Mouse (Mus musculus) intestine, embryonic 16.5 days (tissue): ENCODE results near the gene Armh3. TPM values are rescaled to one million over a fixed set of nuclear protein-coding genes. Genes with fewer than 3 reads are reported as not detected.

Experiments
- ATAC-seq: fragments of 200-750 bp; cut with Nextera tagmentation; 2 replicates; pipeline ENCODE4 v1.8.0; 2017; ENCODE audit warnings: moderate TSS enrichment, moderate library complexity
- H3K27ac ChIP-seq: fragments of 300-500 bp; sonication (generic); 2 replicates; pipeline ENCODE4 v1.5.1; 2014; ENCODE audit warnings: mild to moderate bottlenecking, low read length
- H3K27me3 ChIP-seq: fragments of 300-500 bp; sonication (generic); replicated peaks from 2 replicates; pipeline ENCODE4 v1.6.1; 2014; ENCODE audit warnings: low read length, control low read depth, mixed read lengths; ENCODE audit not compliant: control insufficient read depth, insufficient read depth
- H3K36me3 ChIP-seq: fragments of 300-500 bp; sonication (generic); 2 replicates; pipeline ENCODE4 v1.6.1; 2014; ENCODE audit warnings: low read length, control low read depth; ENCODE audit not compliant: control insufficient read depth, insufficient read depth
- H3K4me1 ChIP-seq: fragments of 300-500 bp; sonication (generic); 2 replicates; pipeline ENCODE4 v1.6.1; 2014; ENCODE audit warnings: low read length, control low read depth, mixed read lengths; ENCODE audit not compliant: control insufficient read depth, insufficient read depth
- H3K4me2 ChIP-seq: fragments of 300-500 bp; sonication (generic); 2 replicates; pipeline ENCODE4 v1.6.1; 2014; ENCODE audit warnings: low read depth, low read length, control low read depth
- H3K4me3 ChIP-seq: fragments of 300-500 bp; sonication (generic); 2 replicates; pipeline ENCODE4 v1.5.1; 2014; ENCODE audit warnings: mild to moderate bottlenecking, low read length
- H3K9ac ChIP-seq: fragments of 300-500 bp; sonication (generic); 2 replicates; pipeline ENCODE4 v1.6.1; 2014; ENCODE audit warnings: low read depth, low read length
- H3K9me3 ChIP-seq: fragments of 300-500 bp; sonication (generic); 2 replicates; pipeline ENCODE4 v1.6.1; 2016; ENCODE audit warnings: low read length, control low read depth; ENCODE audit not compliant: control insufficient read depth
- WGBS: fragments of 180-500 bp; shearing (Covaris S2); extraction: QIAGEN DNeasy Blood & Tissue Kit; methylation state at CpG from one replicate; pipeline ENCODE4 v1.1.7; 2014; 5-methylcytosine and 5-hydroxymethylcytosine counted together
- polyA plus RNA-seq: library from polyadenylated mRNA; unstranded; fragments of >200 nt; fragmentation: Nextera tagmentation; extraction: Ambion mirVana; gene quantifications from 2 replicates; pipeline ENCODE4 v1.2.1, GENCODE M21; 2015

Armh3 gene
- polyA plus RNA-seq, 1 experiment from 2014 or later, result 17.2 TPM

GRCm38 (mm10) chr19:46041933-46042475, 43.7 kb upstream of the Armh3 start:
- H3K4me3 ChIP-seq, result peak overlapping the region; percentile 97
- 1% methylated on average over 11 of the region's 14 CpGs for WGBS
- ATAC-seq, result peak; percentile 7; the same call in 1 of the 2 replicates
- H3K9me3 ChIP-seq, result no peaks in the 10 kb centered on the region
- H3K36me3 ChIP-seq, result no peaks in the 10 kb centered on the region
- peak overlapping the region; percentile 98 for H3K9ac ChIP-seq
- H3K27me3 ChIP-seq, result no peaks in the 10 kb centered on the region
- peak overlapping the region; percentile 87 for H3K4me2 ChIP-seq
- H3K4me1 ChIP-seq, result peaks cover 63% of the 10 kb centered on the region
- peak overlapping the region; percentile 98 for H3K27ac ChIP-seq

- H3K4me1 ChIP-seq, result peaks cover 64% of the 10 kb centered on the region
- H3K27ac ChIP-seq, result peak overlapping the region; percentile 98
- 27% methylated on average over 7 of the region's 7 CpGs for whole genome bisulfite sequencing
- no peak for ATAC-seq
- peak overlapping the region; percentile 97 for H3K4me3 ChIP-seq
- H3K27me3 ChIP-seq, result no peaks in the 10 kb centered on the region
- H3K4me2 ChIP-seq, result peak overlapping the region; percentile 87
- no peaks in the 10 kb centered on the region for H3K36me3 ChIP-seq
- peak overlapping the region; percentile 98 for H3K9ac ChIP-seq
- no peaks in the 10 kb centered on the region for H3K9me3 ChIP-seq
Observed at GRCm38 (mm10) chr19:46041299-46041932, 43.1 kb upstream of the Armh3 start.

GRCm38 (mm10) chr19:46040149-46040902, 42.0 kb upstream of the Armh3 start:
- H3K27me3 ChIP-seq, result no peaks in the 10 kb centered on the region
- H3K4me1 ChIP-seq, result peaks cover 64% of the 10 kb centered on the region
- H3K9ac ChIP-seq, result peak overlapping the region; percentile 91
- peak overlapping the region; percentile 83 for H3K4me3 ChIP-seq
- WGBS, result 40% methylated on average over 14 of the region's 14 CpGs
- no peaks in the 10 kb centered on the region for H3K9me3 ChIP-seq
- peaks cover 7% of the 10 kb centered on the region for H3K36me3 ChIP-seq
- peak overlapping the region; percentile 92 for H3K4me2 ChIP-seq
- no peak for ATAC-seq
- H3K27ac ChIP-seq, result peak overlapping the region; percentile 95

GRCm38 (mm10) chr19:46039478-46039877, 41.2 kb upstream of the Armh3 start:
- H3K9me3 ChIP-seq, result no peaks in the 10 kb centered on the region
- no peaks in the 10 kb centered on the region for H3K27me3 ChIP-seq
- under 1% methylated on average over 16 of the region's 30 CpGs for WGBS
- peak overlapping the region; percentile 91 for H3K9ac ChIP-seq
- peaks cover 15% of the 10 kb centered on the region for H3K36me3 ChIP-seq
- H3K27ac ChIP-seq, result peak overlapping the region; percentile 95
- H3K4me3 ChIP-seq, result peak overlapping the region; percentile 83
- H3K4me2 ChIP-seq, result peak overlapping the region; percentile 92
- ATAC-seq, result peak; percentile 88
- H3K4me1 ChIP-seq, result peaks cover 64% of the 10 kb centered on the region

- Histone ChIP-seq H3K27ac (peak overlapping the region; percentile 95), H3K9me3 (no peaks in the 10 kb centered on the region), H3K4me2 (peak overlapping the region; percentile 92), H3K4me1 (peaks cover 61% of the 10 kb centered on the region), H3K36me3 (peaks cover 15% of the 10 kb centered on the region), H3K27me3 (no peaks in the 10 kb centered on the region), H3K4me3 (peak overlapping the region; percentile 83), H3K9ac (peak overlapping the region; percentile 91)
- 0% methylated on average over 16 of the region's 17 CpGs for WGBS
- peak; percentile 32 for ATAC-seq
Observed at GRCm38 (mm10) chr19:46038851-46039260, 40.6 kb upstream of the Armh3 start.

GRCm38 (mm10) chr19:46037925-46038850, 39.9 kb upstream of the Armh3 start:
- 3% methylated on average over 13 of the region's 13 CpGs for WGBS
- Histone ChIP-seq H3K4me2 (peak overlapping the region; percentile 92), H3K4me1 (peaks cover 54% of the 10 kb centered on the region), H3K9ac (peak overlapping the region; percentile 91), H3K4me3 (peak overlapping the region; percentile 83), H3K9me3 (no peaks in the 10 kb centered on the region), H3K27ac (peak overlapping the region; percentile 95), H3K36me3 (peaks cover 19% of the 10 kb centered on the region), H3K27me3 (no peaks in the 10 kb centered on the region)
- no peak for ATAC-seq

- no peak for ATAC-seq
- no peaks in the 10 kb centered on the region for H3K27me3 ChIP-seq
- peaks cover 23% of the 10 kb centered on the region for H3K36me3 ChIP-seq
- peak overlapping the region; percentile 58 for H3K27ac ChIP-seq
- peak overlapping the region; percentile 91 for H3K9ac ChIP-seq
- H3K4me1 ChIP-seq, result peaks cover 46% of the 10 kb centered on the region
- peak overlapping the region; percentile 83 for H3K4me3 ChIP-seq
- H3K4me2 ChIP-seq, result peak overlapping the region; percentile 92
- no peaks in the 10 kb centered on the region for H3K9me3 ChIP-seq
- 21% methylated on average over 6 of the region's 6 CpGs for WGBS
Observed at GRCm38 (mm10) chr19:46037243-46037924, 39.1 kb upstream of the Armh3 start.

GRCm38 (mm10) chr19:46036477-46037242, 38.4 kb upstream of the Armh3 start:
- 73% methylated on average over 13 of the region's 13 CpGs for WGBS
- Histone ChIP-seq H3K9ac (peak overlapping the region; percentile 91), H3K36me3 (peaks cover 23% of the 10 kb centered on the region), H3K27me3 (no peaks in the 10 kb centered on the region), H3K27ac (no peak overlapping the region), H3K9me3 (no peaks in the 10 kb centered on the region), H3K4me1 (peaks cover 39% of the 10 kb centered on the region), H3K4me3 (peak overlapping the region; percentile 83), H3K4me2 (peak overlapping the region; percentile 92)
- ATAC-seq, result no peak
